Mouse (Mus musculus) lung, postnatal 0 days (tissue): ENCODE data around the gene Cd63. TPM values are rescaled to one million over a fixed set of nuclear protein-coding genes. Genes with fewer than 3 reads are reported as not detected.
A peak's percentile ranks its signal among the peaks of the same experiment; 100 is the strongest.

Source experiments
- ATAC-seq: fragments of 200-750 bp; cut with Nextera tagmentation; 2 replicates; pipeline ENCODE4 v1.8.0; 2017; ENCODE audit warnings: moderate library complexity
- DNase-seq: peaks from one replicate; pipeline ENCODE4 v3.0.0-alpha.2; 2016; ENCODE audit warnings: low spot score
- H3K27ac ChIP-seq: fragments of 300-500 bp; sonication (generic); 2 replicates; pipeline ENCODE4 v1.5.1; 2014; ENCODE audit warnings: antibody characterized with exemption, mild to moderate bottlenecking, low read length, mixed read lengths
- H3K27me3 ChIP-seq: fragments of 300-500 bp; sonication (generic); replicated peaks from 2 replicates; pipeline ENCODE4 v1.6.1; 2014; ENCODE audit warnings: low read length, mixed read lengths; ENCODE audit not compliant: insufficient read depth
- H3K36me3 ChIP-seq: fragments of 300-500 bp; sonication (generic); 2 replicates; pipeline ENCODE4 v1.6.1; 2014; ENCODE audit warnings: low read length, mixed read lengths; ENCODE audit not compliant: insufficient read depth
- H3K4me1 ChIP-seq: fragments of 300-500 bp; sonication (generic); 2 replicates; pipeline ENCODE4 v1.6.1; 2014; ENCODE audit warnings: antibody characterized with exemption, low read depth, low read length, mixed read lengths; ENCODE audit not compliant: insufficient read depth
- H3K4me2 ChIP-seq: fragments of 300-500 bp; sonication (generic); replicated peaks from 2 replicates; pipeline ENCODE4 v1.6.1; 2014; ENCODE audit warnings: low read depth, mild to moderate bottlenecking, low read length, moderate library complexity, mixed read lengths
- H3K4me3 ChIP-seq: fragments of 300-500 bp; sonication (generic); 2 replicates; pipeline ENCODE4 v1.5.1; 2014; ENCODE audit warnings: low read depth, low read length
- H3K9ac ChIP-seq: fragments of 300-500 bp; sonication (generic); replicated peaks from 2 replicates; pipeline ENCODE4 v1.6.1; 2014; ENCODE audit warnings: low read depth, mild to moderate bottlenecking
- H3K9me3 ChIP-seq: fragments of 300-500 bp; sonication (generic); 2 replicates; pipeline ENCODE4 v1.6.1; 2016; ENCODE audit warnings: low read length, mixed read lengths
- CTCF ChIP-seq: IDR thresholded peaks from 2 replicates; pipeline ENCODE4 v1.5.1; 2016; ENCODE audit warnings: antibody characterized with exemption, mild to moderate bottlenecking
- EP300 ChIP-seq: IDR thresholded peaks from 2 replicates; pipeline ENCODE4 v1.6.1; 2016; ENCODE audit warnings: antibody characterized with exemption, mild to moderate bottlenecking, control low read depth
- WGBS: fragments of 180-500 bp; shearing (Covaris S2); extraction: QIAGEN DNeasy Blood & Tissue Kit; methylation state at CpG from one replicate; pipeline ENCODE4 v1.1.7; 2014; 5-methylcytosine and 5-hydroxymethylcytosine counted together
- polyA plus RNA-seq: library from polyadenylated mRNA; unstranded; fragments of >200 nt; fragmentation: Nextera tagmentation; extraction: Ambion mirVana; gene quantifications from 2 replicates; pipeline ENCODE4 v1.2.1, GENCODE M21; 2015

Cd63 gene
- polyA plus RNA-seq, 1 experiment from 2014 or later: 764 TPM

- Histone ChIP-seq H3K27me3 (no peaks in the 10 kb centered on the region), H3K36me3 (peaks cover 19% of the 10 kb centered on the region), H3K9ac (no peak overlapping the region), H3K4me3 (no peak overlapping the region), H3K9me3 (no peaks in the 10 kb centered on the region), H3K27ac (no peak overlapping the region), H3K4me1 (0 out of 2 replicates have a peak, but pooled peaks cover 5% of the 10 kb centered on the region), H3K4me2 (no peak overlapping the region)
- no peak for ATAC-seq
- DNase-seq: no peak
- WGBS: 89% methylated on average over 6 of the region's 6 CpGs
- TF ChIP-seq CTCF (no peak), EP300 (no peak)
These were observed 16.6 kb downstream of the Cd63 start for GRCm38 (mm10) chr10:128917400-128917799.

- Histone ChIP-seq H3K9ac (no peak overlapping the region), H3K4me3 (no peak overlapping the region), H3K36me3 (peaks cover 19% of the 10 kb centered on the region), H3K9me3 (no peaks in the 10 kb centered on the region), H3K4me1 (peaks cover 11% of the 10 kb centered on the region; the same call in 1 of the 2 replicates), H3K4me2 (no peak overlapping the region), H3K27me3 (no peaks in the 10 kb centered on the region), H3K27ac (no peak overlapping the region)
- no peak for DNase-seq
- no peak for ATAC-seq
- 58% methylated on average over 7 of the region's 7 CpGs for WGBS
- TF ChIP-seq EP300 (no peak), CTCF (no peak)
These were observed 17.5 kb downstream of the Cd63 start for GRCm38 (mm10) chr10:128918246-128918645.

- DNase-seq (peak; percentile 39), ATAC-seq (no peak)
- H3K36me3 ChIP-seq: peaks cover 15% of the 10 kb centered on the region
- 28% methylated on average over 6 of the region's 6 CpGs for WGBS
- no peak overlapping the region for H3K9ac ChIP-seq
- H3K4me1 ChIP-seq: peaks cover 18% of the 10 kb centered on the region; the same call in 1 of the 2 replicates
- peak overlapping the region; percentile 20; the same call in 1 of the 2 replicates for H3K27ac ChIP-seq
- TF ChIP-seq EP300: no peak
- TF ChIP-seq CTCF: no peak
- H3K4me3 ChIP-seq: no peak overlapping the region
- H3K9me3 ChIP-seq: no peaks in the 10 kb centered on the region
- no peak overlapping the region for H3K4me2 ChIP-seq
- no peaks in the 10 kb centered on the region for H3K27me3 ChIP-seq
These were observed 18.4 kb downstream of the Cd63 start for GRCm38 (mm10) chr10:128919203-128919631.

- ATAC-seq: no peak
These were observed 19.2 kb downstream of the Cd63 start for GRCm38 (mm10) chr10:128919966-128920365.

GRCm38 (mm10) chr10:128920736-128921161 lies 20.0 kb downstream of the Cd63 start:
- WGBS: 53% methylated on average over 3 of the region's 3 CpGs
- Histone ChIP-seq H3K4me1 (peaks cover 18% of the 10 kb centered on the region; the same call in 1 of the 2 replicates), H3K27me3 (no peaks in the 10 kb centered on the region), H3K4me3 (no peak overlapping the region), H3K4me2 (no peak overlapping the region), H3K36me3 (peaks cover 15% of the 10 kb centered on the region), H3K27ac (no peak overlapping the region; the same call in 1 of the 2 replicates), H3K9me3 (no peaks in the 10 kb centered on the region), H3K9ac (no peak overlapping the region)
- ATAC-seq (no peak), DNase-seq (peak; percentile 35)
- TF ChIP-seq EP300 (no peak), CTCF (no peak)

More at GRCm38 (mm10) chr10:128919966-128920365, 19.2 kb downstream of the Cd63 start:
- Histone ChIP-seq H3K4me3 (no peak overlapping the region), H3K4me2 (no peak overlapping the region), H3K9me3 (no peaks in the 10 kb centered on the region), H3K4me1 (peaks cover 18% of the 10 kb centered on the region; the same call in 1 of the 2 replicates), H3K36me3 (peaks cover 15% of the 10 kb centered on the region), H3K27ac (no peak overlapping the region), H3K9ac (no peak overlapping the region), H3K27me3 (no peaks in the 10 kb centered on the region)
- WGBS: 73% methylated on average over 7 of the region's 7 CpGs
- no peak for TF ChIP-seq EP300
- no peak for TF ChIP-seq CTCF
- no peak for DNase-seq

GRCm38 (mm10) chr10:128921251-128921650 lies 20.5 kb downstream of the Cd63 start:
- Histone ChIP-seq H3K4me1 (peaks cover 18% of the 10 kb centered on the region; the same call in 1 of the 2 replicates), H3K27me3 (no peaks in the 10 kb centered on the region), H3K9ac (no peak overlapping the region), H3K9me3 (no peaks in the 10 kb centered on the region), H3K4me3 (no peak overlapping the region), H3K36me3 (peaks cover 14% of the 10 kb centered on the region), H3K27ac (peak overlapping the region; percentile 38; the same call in 1 of the 2 replicates), H3K4me2 (no peak overlapping the region)
- no peak for DNase-seq
- WGBS: 27% methylated on average over 1 of the region's 1 CpGs
- no peak for ATAC-seq
- TF ChIP-seq CTCF: no peak
- no peak for TF ChIP-seq EP300
